Mouse (Mus musculus): ENCODE results near the gene Spdef.

DNA sequence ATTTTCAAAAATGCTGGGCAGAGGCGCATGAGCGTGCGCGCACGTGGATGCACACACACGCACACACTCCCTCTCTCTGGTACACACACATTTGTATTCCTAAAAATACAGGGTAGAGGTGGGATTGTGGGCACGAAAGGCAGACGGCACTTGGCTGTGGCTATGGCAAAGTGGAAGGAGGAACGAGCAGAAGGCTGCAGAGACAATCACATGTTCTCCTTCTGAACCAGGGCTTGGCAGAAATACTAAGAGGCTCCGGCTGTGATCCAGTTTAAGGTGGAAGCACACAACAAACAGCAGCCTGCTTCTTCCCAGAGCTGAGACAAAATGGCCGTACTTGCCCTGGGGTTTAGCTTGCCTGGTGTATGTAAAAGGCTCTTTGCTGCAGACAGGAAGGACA lies 34.1 kb upstream of the Spdef start:
- no peak for TF ChIP-seq ZC3H11A (IDR thresholded peaks at IDR 0.05; ENCODE audit: borderline replicate concordance, low read depth, low read length)
- no peak for TF ChIP-seq MAFK (IDR thresholded peaks at IDR 0.05; ENCODE audit: insufficient read depth, low read depth, low read length)
- no peak for TF ChIP-seq HCFC1 (IDR thresholded peaks at IDR 0.05; ENCODE audit: borderline replicate concordance, insufficient read depth, low read length)
- no peak for TF ChIP-seq CHD2 (IDR thresholded peaks at IDR 0.05; ENCODE audit: low read depth, low read length)
- no peak for TF ChIP-seq ZNF384 (IDR thresholded peaks at IDR 0.05; ENCODE audit: low read depth, low read length)

Data from ES-E14 (cell line).